Mouse (Mus musculus): ENCODE data around the gene S1pr4.

GRCm38 (mm10) chr10:81488081-81488480 is 11.9 kb downstream of the S1pr4 start:
- TF ChIP-seq POLR2A (IDR thresholded peaks at IDR 0.05; ENCODE audit: insufficient read length, low read depth) (no peak), TCF12 (IDR thresholded peaks at IDR 0.05; ENCODE audit: insufficient read depth, poor library complexity, severe bottlenecking) (no peak), E2F4 (IDR thresholded peaks at IDR 0.05; ENCODE audit: insufficient read depth) (no peak), MYOD1 (IDR thresholded peaks at IDR 0.05; ENCODE audit: control insufficient read depth in 1 of 3, insufficient read length in 2 of 3, low read depth in 2 of 3) (no peak), USF1 (IDR thresholded peaks at IDR 0.05; ENCODE audit: low read depth) (no peak), CEBPB (IDR thresholded peaks at IDR 0.05; ENCODE audit: insufficient read depth, poor library complexity, severe bottlenecking) (no peak), POLR2AphosphoS2 (IDR thresholded peaks at IDR 0.05; ENCODE audit: insufficient read length, low read depth) (no peak), MYOG (IDR thresholded peaks at IDR 0.05; ENCODE audit: control insufficient read depth in 1 of 3, insufficient read depth in 1 of 3, insufficient read length in 2 of 3, low read depth in 2 of 3) (no peak)

All from myocyte (in vitro differentiated cells).